Mouse (Mus musculus): Measurements from ENCODE around the gene Cdkl5. TPM values are rescaled to one million over a fixed set of nuclear protein-coding genes. Genes with fewer than 3 reads are reported as not detected.

Gene Cdkl5
- total RNA-seq, 1 experiment = 4.3 TPM

DNA sequence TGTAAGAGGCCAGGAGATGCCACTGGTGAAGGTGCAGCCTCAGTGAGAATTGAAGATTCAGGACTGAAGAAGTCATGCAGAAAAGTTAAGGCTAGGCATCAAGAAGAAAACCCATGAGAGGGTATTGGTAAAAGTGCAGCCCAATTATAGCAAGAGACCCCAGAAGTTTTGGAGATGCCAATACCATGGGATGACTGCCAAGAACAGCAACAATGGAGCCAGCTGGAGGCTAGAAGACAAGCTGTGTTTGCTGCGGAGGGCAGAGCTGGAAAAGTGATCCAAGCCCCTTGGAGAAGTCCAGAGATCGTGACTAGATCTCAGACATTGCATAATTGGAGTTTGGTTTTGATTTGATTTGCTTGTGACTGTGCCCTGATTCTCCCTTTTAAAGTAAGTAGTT lies 108.2 kb downstream of the Cdkl5 start:
- TF ChIP-seq MAFK (IDR thresholded peaks at IDR 0.05; ENCODE audit: insufficient read depth, low read depth, low read length) = no peak
- Histone ChIP-seq H3K4me1 (ENCODE audit: control insufficient read depth in 2 of 2, insufficient read depth in 2 of 2, low read length in 2 of 2, poor library complexity in 1 of 2) (no peaks in the 10 kb centered on the region), H3K27ac (ENCODE audit: insufficient read depth, low read depth, low read length, poor library complexity, severe bottlenecking) (no peak overlapping the region), H3K9me3 (ENCODE audit: control insufficient read depth, insufficient read depth, low read depth, low read length) (no peaks in the 10 kb centered on the region), H3K36me3 (ENCODE audit: control insufficient read depth, insufficient read depth, low read length, poor library complexity, severe bottlenecking) (no peaks in the 10 kb centered on the region), H3K4me3 (ENCODE audit: insufficient read depth in 1 of 2, low read depth in 1 of 2, low read length in 2 of 2, poor library complexity in 1 of 2, severe bottlenecking in 1 of 2) (no peak overlapping the region), H3K9ac (ENCODE audit: insufficient read depth, low read depth, low read length, poor library complexity, severe bottlenecking) (no peak overlapping the region)
- DNase-seq (ENCODE audit: low read depth, low spot score) = no peak
- in situ Hi-C loops (cut with MboI; ENCODE audit: low sequenced_read_pairs in 2 of 2, unreplicated experiment in 2 of 2) = no loop called here

DNA sequence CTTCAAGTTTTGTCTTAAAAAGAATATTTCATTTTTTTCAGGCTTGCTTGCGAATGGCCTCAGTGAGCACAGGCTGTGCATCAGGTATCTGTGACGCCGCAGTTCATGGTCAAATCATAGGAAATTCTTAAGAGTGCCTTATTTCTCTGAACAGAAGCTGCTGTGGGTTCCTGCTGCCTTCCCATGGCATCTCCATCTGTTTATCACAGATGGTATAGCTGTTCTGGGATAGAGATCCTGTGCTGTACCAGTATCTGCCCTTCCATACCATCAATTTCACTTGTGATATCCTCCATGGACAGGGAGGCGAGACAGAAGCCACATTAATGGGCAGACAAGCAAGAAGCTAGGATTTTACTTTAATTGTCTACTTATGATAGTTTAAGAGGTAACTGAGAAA lies 127.9 kb downstream of the Cdkl5 start:
- Histone ChIP-seq H3K27ac (ENCODE audit: insufficient read depth, low read depth, low read length, poor library complexity, severe bottlenecking) (no peak overlapping the region), H3K9me3 (ENCODE audit: control insufficient read depth, insufficient read depth, low read depth, low read length) (no peaks in the 10 kb centered on the region), H3K4me3 (ENCODE audit: insufficient read depth in 1 of 2, low read depth in 1 of 2, low read length in 2 of 2, poor library complexity in 1 of 2, severe bottlenecking in 1 of 2) (no peak overlapping the region), H3K36me3 (ENCODE audit: control insufficient read depth, insufficient read depth, low read length, poor library complexity, severe bottlenecking) (no peaks in the 10 kb centered on the region), H3K9ac (ENCODE audit: insufficient read depth, low read depth, low read length, poor library complexity, severe bottlenecking) (no peak overlapping the region), H3K4me1 (ENCODE audit: control insufficient read depth in 2 of 2, insufficient read depth in 2 of 2, low read length in 2 of 2, poor library complexity in 1 of 2) (no peaks in the 10 kb centered on the region)
- no peak for DNase-seq (ENCODE audit: low read depth, low spot score)
- in situ Hi-C loops (cut with MboI; ENCODE audit: low sequenced_read_pairs in 2 of 2, unreplicated experiment in 2 of 2) = no loop called here
- TF ChIP-seq CHD2 (IDR thresholded peaks at IDR 0.05; ENCODE audit: low read depth, low read length) (no peak), ZC3H11A (IDR thresholded peaks at IDR 0.05; ENCODE audit: borderline replicate concordance, low read depth, low read length) (no peak), ZNF384 (IDR thresholded peaks at IDR 0.05; ENCODE audit: low read depth, low read length) (no peak), HCFC1 (IDR thresholded peaks at IDR 0.05; ENCODE audit: borderline replicate concordance, insufficient read depth, low read length) (no peak), MAFK (IDR thresholded peaks at IDR 0.05; ENCODE audit: insufficient read depth, low read depth, low read length) (no peak)

- H3K9me3 ChIP-seq (ENCODE audit: control insufficient read depth, insufficient read depth, low read depth, low read length) = no peaks in the 10 kb centered on the region
- no peaks in the 10 kb centered on the region for H3K36me3 ChIP-seq (ENCODE audit: control insufficient read depth, insufficient read depth, low read length, poor library complexity, severe bottlenecking)
- H3K27ac ChIP-seq (ENCODE audit: insufficient read depth, low read depth, low read length, poor library complexity, severe bottlenecking) = no peak overlapping the region
- in situ Hi-C loops (cut with MboI; ENCODE audit: low sequenced_read_pairs in 2 of 2, unreplicated experiment in 2 of 2) = no loop called here
- no peak overlapping the region for H3K4me3 ChIP-seq (ENCODE audit: insufficient read depth in 1 of 2, low read depth in 1 of 2, low read length in 2 of 2, poor library complexity in 1 of 2, severe bottlenecking in 1 of 2)
- no peak for TF ChIP-seq CHD2 (IDR thresholded peaks at IDR 0.05; ENCODE audit: low read depth, low read length)
- no peak for TF ChIP-seq MAFK (IDR thresholded peaks at IDR 0.05; ENCODE audit: insufficient read depth, low read depth, low read length)
- TF ChIP-seq HCFC1 (IDR thresholded peaks at IDR 0.05; ENCODE audit: borderline replicate concordance, insufficient read depth, low read length) = no peak
- TF ChIP-seq ZC3H11A (IDR thresholded peaks at IDR 0.05; ENCODE audit: borderline replicate concordance, low read depth, low read length) = no peak
- no peak for TF ChIP-seq ZNF384 (IDR thresholded peaks at IDR 0.05; ENCODE audit: low read depth, low read length)
- no peak overlapping the region for H3K9ac ChIP-seq (ENCODE audit: insufficient read depth, low read depth, low read length, poor library complexity, severe bottlenecking)
- no peaks in the 10 kb centered on the region for H3K4me1 ChIP-seq (ENCODE audit: control insufficient read depth in 2 of 2, insufficient read depth in 2 of 2, low read length in 2 of 2, poor library complexity in 1 of 2)
- DNase-seq (ENCODE audit: low read depth, low spot score) = no peak
These were observed 129.5 kb downstream of the Cdkl5 start for GRCm38 (mm10) chrX:160865022-160865421.

- in situ Hi-C loops (cut with MboI; ENCODE audit: low sequenced_read_pairs in 2 of 2, unreplicated experiment in 2 of 2) = no loop called here
- Histone ChIP-seq H3K9me3 (ENCODE audit: control insufficient read depth, insufficient read depth, low read depth, low read length) (no peaks in the 10 kb centered on the region), H3K27ac (ENCODE audit: insufficient read depth, low read depth, low read length, poor library complexity, severe bottlenecking) (no peak overlapping the region), H3K9ac (ENCODE audit: insufficient read depth, low read depth, low read length, poor library complexity, severe bottlenecking) (no peak overlapping the region), H3K4me3 (ENCODE audit: insufficient read depth in 1 of 2, low read depth in 1 of 2, low read length in 2 of 2, poor library complexity in 1 of 2, severe bottlenecking in 1 of 2) (no peak overlapping the region), H3K4me1 (ENCODE audit: control insufficient read depth in 2 of 2, insufficient read depth in 2 of 2, low read length in 2 of 2, poor library complexity in 1 of 2) (no peaks in the 10 kb centered on the region), H3K36me3 (ENCODE audit: control insufficient read depth, insufficient read depth, low read length, poor library complexity, severe bottlenecking) (no peaks in the 10 kb centered on the region)
- no peak for DNase-seq (ENCODE audit: low read depth, low spot score)
- TF ChIP-seq HCFC1 (IDR thresholded peaks at IDR 0.05; ENCODE audit: borderline replicate concordance, insufficient read depth, low read length) (no peak), ZNF384 (IDR thresholded peaks at IDR 0.05; ENCODE audit: low read depth, low read length) (no peak), CHD2 (IDR thresholded peaks at IDR 0.05; ENCODE audit: low read depth, low read length) (no peak), MAFK (IDR thresholded peaks at IDR 0.05; ENCODE audit: insufficient read depth, low read depth, low read length) (no peak), ZC3H11A (IDR thresholded peaks at IDR 0.05; ENCODE audit: borderline replicate concordance, low read depth, low read length) (no peak)
These were observed 130.7 kb downstream of the Cdkl5 start for GRCm38 (mm10) chrX:160863689-160864383.

- no peak overlapping the region for H3K27ac ChIP-seq (ENCODE audit: insufficient read depth, low read depth, low read length, poor library complexity, severe bottlenecking)
- TF ChIP-seq CHD2 (IDR thresholded peaks at IDR 0.05; ENCODE audit: low read depth, low read length) (no peak), HCFC1 (IDR thresholded peaks at IDR 0.05; ENCODE audit: borderline replicate concordance, insufficient read depth, low read length) (no peak), MAFK (IDR thresholded peaks at IDR 0.05; ENCODE audit: insufficient read depth, low read depth, low read length) (no peak), ZC3H11A (IDR thresholded peaks at IDR 0.05; ENCODE audit: borderline replicate concordance, low read depth, low read length) (no peak), ZNF384 (IDR thresholded peaks at IDR 0.05; ENCODE audit: low read depth, low read length) (no peak)
- H3K36me3 ChIP-seq (ENCODE audit: control insufficient read depth, insufficient read depth, low read length, poor library complexity, severe bottlenecking) = no peaks in the 10 kb centered on the region
- H3K9me3 ChIP-seq (ENCODE audit: control insufficient read depth, insufficient read depth, low read depth, low read length) = no peaks in the 10 kb centered on the region
- in situ Hi-C loops (cut with MboI; ENCODE audit: low sequenced_read_pairs in 2 of 2, unreplicated experiment in 2 of 2) = no loop called here
- H3K9ac ChIP-seq (ENCODE audit: insufficient read depth, low read depth, low read length, poor library complexity, severe bottlenecking) = no peak overlapping the region
- H3K4me3 ChIP-seq (ENCODE audit: insufficient read depth in 1 of 2, low read depth in 1 of 2, low read length in 2 of 2, poor library complexity in 1 of 2, severe bottlenecking in 1 of 2) = no peak overlapping the region
- no peak for DNase-seq (ENCODE audit: low read depth, low spot score)
- H3K4me1 ChIP-seq (ENCODE audit: control insufficient read depth in 2 of 2, insufficient read depth in 2 of 2, low read length in 2 of 2, poor library complexity in 1 of 2) = no peaks in the 10 kb centered on the region
These were observed 186.3 kb downstream of the Cdkl5 start for GRCm38 (mm10) chrX:160808226-160808625.
